Mouse (Mus musculus) forebrain, embryonic 12.5 days (tissue): ENCODE measurements around the gene Galnt5. TPM values are rescaled to one million over a fixed set of nuclear protein-coding genes. Genes with fewer than 3 reads are reported as not detected.

Source experiments
- ATAC-seq: fragments of 200-750 bp; cut with Nextera tagmentation; 2 replicates; pipeline ENCODE4 v1.8.0; 2017; ENCODE audit warnings: moderate TSS enrichment; ENCODE audit not compliant: low FRiP score
- H3K27ac ChIP-seq: fragments of 300-500 bp; sonication (generic); 2 replicates; pipeline ENCODE4 v1.5.1; 2016; ENCODE audit warnings: mild to moderate bottlenecking
- H3K27me3 ChIP-seq: fragments of 300-500 bp; sonication (generic); 2 replicates; pipeline ENCODE4 v1.6.1; 2016; ENCODE audit warnings: mild to moderate bottlenecking
- H3K36me3 ChIP-seq: fragments of 300-500 bp; sonication (generic); replicated peaks from 2 replicates; pipeline ENCODE4 v1.6.1; 2016; ENCODE audit warnings: mild to moderate bottlenecking
- H3K4me1 ChIP-seq: fragments of 300-500 bp; sonication (generic); 2 replicates; pipeline ENCODE4 v1.6.1; 2016
- H3K4me2 ChIP-seq: fragments of 300-500 bp; sonication (generic); 2 replicates; pipeline ENCODE4 v1.6.1; 2016; ENCODE audit warnings: mild to moderate bottlenecking, moderate library complexity
- H3K4me3 ChIP-seq: fragments of 300-500 bp; sonication (generic); replicated peaks from 2 replicates; pipeline ENCODE4 v1.5.1; 2016; ENCODE audit warnings: mild to moderate bottlenecking
- H3K9ac ChIP-seq: fragments of 300-500 bp; sonication (generic); 2 replicates; pipeline ENCODE4 v1.6.1; 2016; ENCODE audit warnings: mild to moderate bottlenecking
- H3K9me3 ChIP-seq: fragments of 300-500 bp; sonication (generic); 2 replicates; pipeline ENCODE4 v1.6.1; 2016
- WGBS: fragments of 180-500 bp; shearing (Covaris S2); methylation state at CpG from one replicate; pipeline ENCODE4 v1.1.7; 2016; 5-methylcytosine and 5-hydroxymethylcytosine counted together
- polyA plus RNA-seq: library from polyadenylated mRNA; unstranded; fragments of >200 nt; fragmentation: Nextera tagmentation; extraction: Ambion mirVana; gene quantifications from 2 replicates; pipeline ENCODE4 v1.2.1, GENCODE M21; 2016

Gene Galnt5
- 0.18 and 0.34 TPM in 2 replicates for polyA plus RNA-seq

DNA sequence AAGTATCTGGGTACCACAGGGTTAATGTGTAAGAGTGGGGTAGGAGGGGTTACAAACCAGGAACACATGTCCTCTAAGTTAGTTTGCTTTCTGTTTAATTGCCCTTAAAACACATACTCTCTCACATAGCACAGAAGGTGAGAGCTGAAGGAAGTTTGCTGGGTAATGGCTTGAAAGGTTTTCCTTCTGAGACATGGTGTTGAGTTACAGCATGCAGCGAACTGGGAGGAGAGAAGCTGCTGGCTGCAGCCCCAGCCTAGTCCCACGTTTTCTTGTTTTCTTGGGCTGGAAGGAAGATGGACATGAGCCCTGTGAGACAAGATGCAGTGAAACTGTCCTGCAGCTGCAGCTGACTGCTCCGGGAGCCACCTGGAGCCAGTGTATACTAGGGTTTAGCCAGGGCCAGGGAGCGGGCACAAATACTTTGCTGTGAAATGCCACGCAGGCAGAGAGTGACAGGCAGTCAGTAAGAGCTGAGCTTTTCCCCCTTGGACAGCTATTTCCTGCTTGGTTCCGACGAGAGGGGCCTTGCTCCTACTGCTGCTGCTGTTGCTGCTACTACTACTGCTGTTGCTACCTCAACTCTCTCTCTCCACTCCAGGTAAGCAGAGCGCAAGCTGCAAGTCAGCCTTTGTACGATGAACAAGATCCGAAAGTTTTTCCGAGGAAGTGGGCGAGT, at the start of gene Galnt5:
TSS of gene Galnt5 (plus strand) at position 133 of the 679 bp plus-strand sequence.
- H3K9ac ChIP-seq = no peak within 1 kb of the TSS
- no peak within 1 kb of the TSS for H3K4me2 ChIP-seq
- no peaks in the 10 kb centered on the region for H3K27me3 ChIP-seq
- no peak within 1 kb of the TSS for H3K4me3 ChIP-seq
- H3K9me3 ChIP-seq = no peaks in the 10 kb centered on the region
- H3K27ac ChIP-seq = no peak within 1 kb of the TSS
- WGBS = 73% methylated on average over 12 of the region's 12 CpGs
- H3K4me1 ChIP-seq = no peaks in the 10 kb centered on the region
- no peaks in the 10 kb centered on the region for H3K36me3 ChIP-seq
- ATAC-seq = no peak

DNA sequence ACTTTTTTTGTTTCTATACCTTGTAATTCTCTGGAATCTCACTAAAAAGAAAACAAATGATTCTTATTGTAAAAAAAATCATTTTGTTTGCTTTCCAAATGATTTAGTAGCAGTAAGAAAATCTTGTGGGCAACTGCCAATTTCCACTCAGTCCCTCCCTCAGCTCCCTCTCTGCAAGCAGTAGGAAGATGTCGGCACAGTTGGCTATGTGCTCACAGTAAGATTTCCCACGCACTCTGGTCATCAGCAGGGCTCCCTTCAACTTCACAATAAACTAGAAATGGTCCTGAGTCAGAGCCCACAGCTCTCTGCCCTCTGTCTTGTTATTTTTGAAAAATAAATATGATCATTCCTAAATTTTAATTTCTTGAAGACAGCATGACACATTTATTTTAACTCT, 46.1 kb upstream of the Galnt5 start:
- H3K9ac ChIP-seq = no peak overlapping the region
- H3K9me3 ChIP-seq = no peaks in the 10 kb centered on the region
- no peak overlapping the region for H3K4me2 ChIP-seq
- H3K27me3 ChIP-seq = no peaks in the 10 kb centered on the region
- WGBS = 67% methylated on average over 2 of the region's 2 CpGs
- no peaks in the 10 kb centered on the region for H3K4me1 ChIP-seq
- no peaks in the 10 kb centered on the region for H3K36me3 ChIP-seq
- ATAC-seq = no peak
- no peak overlapping the region for H3K27ac ChIP-seq
- H3K4me3 ChIP-seq = no peak overlapping the region

DNA sequence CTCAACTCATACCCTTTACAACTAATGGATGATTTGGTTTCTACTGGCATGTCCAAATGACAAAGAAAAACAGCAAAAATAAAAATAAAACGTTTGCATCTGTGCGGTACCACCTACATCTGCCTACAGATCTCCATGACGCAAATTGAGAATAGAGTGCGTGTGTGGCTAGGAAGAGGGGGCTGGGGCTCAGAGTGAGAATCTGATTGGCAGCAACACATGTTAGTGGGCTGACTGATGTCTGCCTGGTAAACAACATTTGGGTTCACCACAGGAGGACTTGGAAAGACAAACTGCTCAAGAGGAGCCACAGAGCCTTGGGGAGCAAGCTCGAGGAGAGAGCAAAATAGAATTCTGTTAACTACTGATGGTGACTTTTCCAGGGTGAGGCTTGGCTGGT, 36.9 kb upstream of the Galnt5 start:
- 84% methylated on average over 5 of the region's 5 CpGs for WGBS
- no peaks in the 10 kb centered on the region for H3K4me1 ChIP-seq
- no peaks in the 10 kb centered on the region for H3K9me3 ChIP-seq
- no peak overlapping the region for H3K9ac ChIP-seq
- H3K27ac ChIP-seq = no peak overlapping the region
- ATAC-seq = no peak
- no peaks in the 10 kb centered on the region for H3K36me3 ChIP-seq
- no peak overlapping the region for H3K4me3 ChIP-seq
- no peak overlapping the region for H3K4me2 ChIP-seq
- H3K27me3 ChIP-seq = no peaks in the 10 kb centered on the region

DNA sequence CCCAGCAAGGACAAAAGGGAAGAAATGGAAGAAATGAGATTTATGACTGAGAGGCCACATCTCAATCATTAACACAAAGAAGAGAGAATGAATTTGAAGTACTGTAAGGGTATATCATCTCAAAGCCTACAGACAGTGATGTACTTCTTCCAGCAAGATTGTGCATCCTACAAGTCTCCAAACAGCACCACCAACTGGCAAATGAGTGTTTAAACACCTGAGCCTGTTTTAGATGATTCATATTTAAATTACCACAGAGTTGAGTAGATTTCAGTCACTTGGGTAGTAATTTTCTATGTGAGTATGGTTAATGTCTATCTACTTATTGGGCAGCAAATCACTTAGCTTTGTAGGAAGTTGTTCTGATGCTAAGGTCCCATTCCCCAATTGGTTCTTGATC, 15.4 kb upstream of the Galnt5 start:
- ATAC-seq = no peak
- no peak overlapping the region for H3K4me3 ChIP-seq
- no peaks in the 10 kb centered on the region for H3K36me3 ChIP-seq
- H3K4me2 ChIP-seq = no peak overlapping the region
- no peaks in the 10 kb centered on the region for H3K27me3 ChIP-seq
- H3K9me3 ChIP-seq = no peaks in the 10 kb centered on the region
- H3K4me1 ChIP-seq = no peaks in the 10 kb centered on the region
- no peak overlapping the region for H3K27ac ChIP-seq
- no peak overlapping the region for H3K9ac ChIP-seq

DNA sequence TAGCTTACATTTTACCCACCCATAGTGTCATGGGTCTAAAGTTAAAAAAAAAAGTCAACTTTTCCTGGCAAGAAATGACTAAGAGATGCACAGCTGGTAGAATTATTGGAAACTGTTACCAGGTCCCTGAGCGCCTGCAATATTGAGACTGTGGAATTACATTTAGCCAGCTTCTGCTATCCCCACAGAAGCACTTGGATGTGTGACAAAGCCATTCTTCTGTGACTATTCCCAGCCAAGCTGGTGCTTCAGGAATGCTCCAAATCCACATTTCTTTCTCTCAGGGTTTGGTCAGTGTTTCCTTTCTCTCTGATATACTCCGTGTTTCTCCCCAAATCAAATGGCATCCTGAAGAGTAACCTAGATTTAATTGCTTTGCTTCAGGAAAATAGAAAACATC, 6.6 kb upstream of the Galnt5 start:
- Histone ChIP-seq H3K27me3 (no peaks in the 10 kb centered on the region), H3K4me3 (no peak overlapping the region), H3K27ac (no peak overlapping the region), H3K9me3 (no peaks in the 10 kb centered on the region), H3K4me2 (no peak overlapping the region), H3K4me1 (no peaks in the 10 kb centered on the region), H3K36me3 (no peaks in the 10 kb centered on the region), H3K9ac (no peak overlapping the region)
- 82% methylated on average over 2 of the region's 2 CpGs for WGBS
- no peak for ATAC-seq

DNA sequence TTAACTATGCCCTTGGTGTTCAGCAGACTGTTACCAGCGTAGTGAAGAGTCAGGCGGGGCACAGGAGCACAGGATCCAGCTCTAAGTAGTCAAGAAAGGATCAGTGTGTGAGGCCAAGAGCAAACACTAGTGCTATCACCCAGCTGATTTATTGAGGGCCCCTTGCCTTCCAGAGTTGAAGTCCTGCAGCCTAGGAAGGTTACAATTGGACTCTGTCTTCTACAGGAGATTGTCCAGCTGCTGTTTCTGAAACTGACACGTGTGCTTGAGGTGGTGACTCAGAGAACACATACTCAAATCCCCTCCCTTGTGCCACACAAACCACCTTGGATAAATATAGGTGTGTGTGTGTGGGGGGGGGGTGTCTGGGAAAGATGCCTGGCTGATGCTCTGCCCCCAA, 3.8 kb downstream of the Galnt5 start:
- no peak overlapping the region for H3K27ac ChIP-seq
- WGBS = 94% methylated on average over 3 of the region's 3 CpGs
- H3K9me3 ChIP-seq = no peaks in the 10 kb centered on the region
- no peak overlapping the region for H3K4me2 ChIP-seq
- no peaks in the 10 kb centered on the region for H3K36me3 ChIP-seq
- no peaks in the 10 kb centered on the region for H3K4me1 ChIP-seq
- no peaks in the 10 kb centered on the region for H3K27me3 ChIP-seq
- H3K9ac ChIP-seq = no peak overlapping the region
- no peak overlapping the region for H3K4me3 ChIP-seq
- no peak for ATAC-seq

DNA sequence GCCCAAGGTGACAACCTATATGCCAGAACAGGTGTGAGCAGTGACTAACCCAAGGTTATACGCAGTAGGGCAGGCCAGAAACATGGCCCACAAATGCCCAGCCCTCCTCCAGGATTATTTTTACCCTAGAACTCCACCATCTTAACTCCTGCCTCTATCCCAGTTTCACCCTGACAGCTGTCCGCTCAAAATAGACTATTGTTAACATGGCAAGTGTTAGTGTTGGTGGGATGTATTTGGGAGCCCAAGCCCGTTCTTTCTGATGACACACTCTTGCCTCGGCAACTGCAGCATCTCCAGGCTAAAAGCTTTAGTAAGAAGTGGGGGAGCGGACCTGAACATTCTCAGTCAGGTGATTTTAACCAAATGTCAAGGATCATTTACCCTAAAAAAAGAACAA, 9.4 kb downstream of the Galnt5 start:
- H3K27me3 ChIP-seq = no peaks in the 10 kb centered on the region

DNA sequence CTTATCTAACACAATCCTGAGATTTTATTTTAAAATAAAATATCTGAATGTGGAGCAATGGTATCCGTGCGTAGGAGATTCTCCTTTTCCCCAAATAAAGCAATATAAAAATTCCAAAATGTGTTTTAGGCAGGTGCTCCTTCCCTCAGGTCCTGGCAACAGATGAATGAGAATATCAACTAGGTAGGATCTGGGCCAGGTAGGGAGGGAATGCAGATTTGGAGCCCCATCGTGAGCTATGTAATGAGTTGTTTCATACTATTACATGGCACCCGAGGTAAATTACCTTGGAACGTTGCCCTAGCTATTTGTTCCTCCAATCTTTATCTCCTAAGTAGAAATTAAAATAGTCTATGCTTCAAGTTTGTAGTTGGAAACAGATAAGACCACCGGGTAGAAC, 25.9 kb downstream of the Galnt5 start:
- Histone ChIP-seq H3K4me1 (no peaks in the 10 kb centered on the region), H3K4me3 (no peak overlapping the region), H3K4me2 (no peak overlapping the region), H3K27ac (no peak overlapping the region), H3K9me3 (no peaks in the 10 kb centered on the region), H3K9ac (no peak overlapping the region), H3K36me3 (no peaks in the 10 kb centered on the region), H3K27me3 (no peaks in the 10 kb centered on the region)
- WGBS = 92% methylated on average over 6 of the region's 6 CpGs
- ATAC-seq = no peak

More for the DNA sequence above, 9.4 kb downstream of the Galnt5 start:
- WGBS = 87% methylated on average over 5 of the region's 5 CpGs
- Histone ChIP-seq H3K27ac (no peak overlapping the region), H3K4me1 (no peaks in the 10 kb centered on the region), H3K9me3 (no peaks in the 10 kb centered on the region), H3K36me3 (no peaks in the 10 kb centered on the region), H3K4me2 (no peak overlapping the region), H3K9ac (no peak overlapping the region), H3K4me3 (no peak overlapping the region)
- no peak for ATAC-seq

DNA sequence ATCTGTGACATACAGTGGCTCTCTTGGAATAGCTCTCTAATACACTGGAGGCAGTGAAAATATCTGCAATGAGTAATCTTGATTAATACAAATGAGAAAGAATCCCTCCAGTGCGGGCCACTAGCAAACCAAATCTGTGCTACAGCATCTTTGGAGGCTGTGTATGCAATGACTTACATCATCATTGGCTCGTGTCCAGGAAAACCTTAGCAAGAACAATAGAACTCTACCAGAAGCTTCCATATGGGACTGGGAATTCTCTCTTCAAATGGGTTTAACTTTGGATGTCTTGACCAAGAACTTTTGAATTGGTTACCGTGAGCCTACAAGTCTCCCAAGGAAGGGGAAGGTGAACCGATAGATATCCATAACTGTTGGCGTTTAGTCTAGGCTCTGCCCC, 29.1 kb downstream of the Galnt5 start:
- no peak for ATAC-seq
- H3K36me3 ChIP-seq = no peaks in the 10 kb centered on the region
- H3K27me3 ChIP-seq = no peaks in the 10 kb centered on the region
- no peaks in the 10 kb centered on the region for H3K4me1 ChIP-seq
- H3K9me3 ChIP-seq = no peaks in the 10 kb centered on the region
- H3K4me3 ChIP-seq = no peak overlapping the region
- 90% methylated on average over 5 of the region's 5 CpGs for WGBS
- H3K9ac ChIP-seq = no peak overlapping the region
- no peak overlapping the region for H3K27ac ChIP-seq
- no peak overlapping the region for H3K4me2 ChIP-seq

DNA sequence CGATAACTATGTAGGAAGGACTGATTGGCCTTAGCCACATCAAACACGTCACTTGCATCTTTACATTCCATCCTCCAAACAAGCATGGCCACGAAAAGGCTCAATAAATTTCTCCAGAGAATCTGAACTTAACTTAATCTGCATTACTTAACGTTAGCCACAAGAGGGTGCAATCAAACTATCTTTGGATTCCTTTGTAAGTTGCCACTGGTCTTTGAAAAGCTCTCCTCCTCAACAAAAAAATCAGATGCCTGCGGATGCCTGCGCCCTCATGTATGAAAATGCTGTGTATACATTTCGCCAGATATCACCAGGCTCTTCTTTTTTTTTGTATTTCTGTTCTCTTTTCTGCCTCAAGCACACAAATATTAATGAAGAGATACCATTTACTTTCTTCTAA, 31.7 kb downstream of the Galnt5 start:
- H3K4me2 ChIP-seq = no peak overlapping the region
- 22% methylated on average over 7 of the region's 7 CpGs for WGBS
- no peak overlapping the region for H3K9ac ChIP-seq
- H3K9me3 ChIP-seq = no peaks in the 10 kb centered on the region
- H3K27me3 ChIP-seq = no peaks in the 10 kb centered on the region
- ATAC-seq = peak; percentile 63; the same call in 1 of the 2 replicates
- H3K27ac ChIP-seq = no peak overlapping the region
- H3K4me1 ChIP-seq = no peaks in the 10 kb centered on the region
- H3K4me3 ChIP-seq = no peak overlapping the region
- H3K36me3 ChIP-seq = no peaks in the 10 kb centered on the region

DNA sequence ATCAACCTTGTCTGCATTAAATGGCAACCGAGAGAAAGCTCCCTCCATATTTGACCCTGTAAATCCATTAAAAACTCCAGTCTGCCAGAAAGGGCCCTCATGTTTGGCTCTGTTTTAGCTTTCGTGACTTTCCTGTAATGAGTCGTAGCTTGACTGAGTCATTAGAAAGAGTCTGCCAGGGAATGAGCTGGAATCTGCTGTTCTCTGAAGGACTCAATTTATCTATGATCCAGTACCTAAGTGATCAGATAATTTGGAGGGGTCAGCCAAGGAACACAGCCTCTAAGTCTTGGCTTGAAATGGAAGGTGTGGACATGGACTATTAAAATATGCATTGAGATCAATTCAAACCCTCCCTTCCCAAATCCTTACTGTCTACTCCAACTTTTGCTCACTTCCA, 33.7 kb downstream of the Galnt5 start:
- no peak overlapping the region for H3K9ac ChIP-seq
- H3K36me3 ChIP-seq = no peaks in the 10 kb centered on the region
- H3K27me3 ChIP-seq = no peaks in the 10 kb centered on the region
- H3K27ac ChIP-seq = no peak overlapping the region
- no peak overlapping the region for H3K4me2 ChIP-seq
- WGBS = 92% methylated on average over 3 of the region's 3 CpGs
- no peaks in the 10 kb centered on the region for H3K4me1 ChIP-seq
- H3K4me3 ChIP-seq = no peak overlapping the region
- ATAC-seq = no peak
- H3K9me3 ChIP-seq = no peaks in the 10 kb centered on the region

DNA sequence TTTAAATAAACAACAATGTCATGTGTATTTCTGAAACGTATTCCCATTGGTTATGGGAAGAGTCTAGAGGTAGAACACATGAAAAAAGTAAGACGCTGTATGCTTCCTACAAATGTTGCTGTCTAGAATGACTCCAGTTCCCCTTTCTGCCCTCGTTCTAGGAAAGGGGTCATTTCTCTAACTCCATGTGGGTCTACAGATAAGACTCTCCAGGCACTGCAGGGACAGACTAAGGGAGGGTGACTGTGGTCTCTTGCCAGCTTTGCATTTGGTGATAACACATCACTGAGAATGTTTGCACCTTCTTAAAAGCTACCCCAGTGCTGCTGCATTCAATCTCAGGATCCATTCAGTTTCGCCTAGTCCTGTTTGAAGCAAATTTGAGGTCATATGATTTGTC, 38.0 kb downstream of the Galnt5 start:
- Histone ChIP-seq H3K4me1 (no peaks in the 10 kb centered on the region), H3K27me3 (no peaks in the 10 kb centered on the region), H3K36me3 (no peaks in the 10 kb centered on the region), H3K4me2 (no peak overlapping the region), H3K27ac (no peak overlapping the region), H3K4me3 (no peak overlapping the region), H3K9me3 (no peaks in the 10 kb centered on the region), H3K9ac (no peak overlapping the region)
- ATAC-seq = no peak
- 88% methylated on average over 4 of the region's 4 CpGs for WGBS

DNA sequence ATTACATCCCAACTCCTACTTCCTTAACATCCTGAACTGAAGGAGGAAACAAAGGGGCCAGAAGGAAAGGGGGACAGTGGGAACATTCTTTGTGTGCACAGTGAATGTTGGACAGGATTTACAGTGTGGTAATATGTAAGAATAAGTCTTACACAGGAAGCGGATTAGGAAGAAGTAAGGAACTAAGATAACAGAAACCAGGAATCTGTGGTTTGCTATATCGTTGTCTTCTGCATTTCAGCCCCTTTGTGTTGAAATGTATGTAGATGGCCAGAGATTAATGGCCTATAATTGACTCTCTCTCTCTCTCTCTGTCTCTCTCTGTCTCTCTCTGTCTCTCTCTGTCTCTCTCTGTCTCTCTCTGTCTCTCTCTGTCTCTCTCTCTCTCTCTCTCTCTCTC, 39.2 kb downstream of the Galnt5 start:
- Histone ChIP-seq H3K27ac (no peak overlapping the region), H3K9ac (no peak overlapping the region), H3K4me3 (no peak overlapping the region), H3K9me3 (no peaks in the 10 kb centered on the region), H3K27me3 (no peaks in the 10 kb centered on the region), H3K4me2 (no peak overlapping the region), H3K4me1 (no peaks in the 10 kb centered on the region), H3K36me3 (no peaks in the 10 kb centered on the region)
- ATAC-seq = no peak
- 92% methylated on average over 2 of the region's 2 CpGs for WGBS
